Mouse (Mus musculus): ENCODE measurements at regions not wholly inside any gene's neighbourhood (a gene's known extent, or its start where the extent isn't known, plus 50 kb on each side); places are given as distances from the start of the nearest gene placed in this dataset.

GRCm38 (mm10) chr2:50945526-50945925, 203.4 kb downstream of the Rnd3 start:
- no peak for TF ChIP-seq CTCF (IDR thresholded peaks at IDR 0.05)
- Histone ChIP-seq H3K4me2 (ENCODE audit: low read depth, low read length, poor library complexity, severe bottlenecking) (no peak overlapping the region), H3K27ac (ENCODE audit: low read depth, low read length) (no peak overlapping the region), H3K9me3 (ENCODE audit: low read length) (no peaks in the 10 kb centered on the region), H3K27me3 (ENCODE audit: insufficient read depth, low read length) (no peaks in the 10 kb centered on the region), H3K4me3 (ENCODE audit: low read depth, low read length) (no peak overlapping the region), H3K9ac (replicated peaks; ENCODE audit: low read length, poor library complexity, severe bottlenecking) (no peak overlapping the region), H3K4me1 (ENCODE audit: insufficient read depth, low read length) (no peaks in the 10 kb centered on the region; the same call in 1 of the 2 replicates), H3K36me3 (ENCODE audit: insufficient read depth, low read length) (no peaks in the 10 kb centered on the region)
- 81% methylated on average over 4 of the region's 4 CpGs for WGBS
- DNase-seq (ENCODE audit: low spot score) (no peak), ATAC-seq (ENCODE audit: low FRiP score) (no peak)

GRCm38 (mm10) chr2:50943180-50943579, 205.7 kb downstream of the Rnd3 start:
- no peak overlapping the region for H3K4me3 ChIP-seq (ENCODE audit: low read depth, low read length)
- H3K9me3 ChIP-seq (ENCODE audit: low read length), result no peaks in the 10 kb centered on the region
- ATAC-seq (ENCODE audit: low FRiP score) (no peak), DNase-seq (ENCODE audit: low spot score) (no peak)
- H3K4me1 ChIP-seq (ENCODE audit: insufficient read depth, low read length), result no peaks in the 10 kb centered on the region; the same call in 1 of the 2 replicates
- H3K9ac ChIP-seq (replicated peaks; ENCODE audit: low read length, poor library complexity, severe bottlenecking), result no peak overlapping the region
- H3K4me2 ChIP-seq (ENCODE audit: low read depth, low read length, poor library complexity, severe bottlenecking), result no peak overlapping the region
- 93% methylated on average over 15 of the region's 15 CpGs for WGBS
- no peak overlapping the region for H3K27ac ChIP-seq (ENCODE audit: low read depth, low read length)
- TF ChIP-seq CTCF (IDR thresholded peaks at IDR 0.05), result no peak
- H3K27me3 ChIP-seq (ENCODE audit: insufficient read depth, low read length), result no peaks in the 10 kb centered on the region
- no peaks in the 10 kb centered on the region for H3K36me3 ChIP-seq (ENCODE audit: insufficient read depth, low read length)

GRCm38 (mm10) chr2:50942741-50943140, 206.2 kb downstream of the Rnd3 start:
- no peak for TF ChIP-seq CTCF (IDR thresholded peaks at IDR 0.05)

GRCm38 (mm10) chr2:50932936-50933335, 216.0 kb downstream of the Rnd3 start:
- Histone ChIP-seq H3K4me2 (ENCODE audit: low read depth, low read length, poor library complexity, severe bottlenecking) (no peak overlapping the region), H3K27ac (ENCODE audit: low read depth, low read length) (no peak overlapping the region), H3K9ac (replicated peaks; ENCODE audit: low read length, poor library complexity, severe bottlenecking) (no peak overlapping the region), H3K27me3 (ENCODE audit: insufficient read depth, low read length) (no peaks in the 10 kb centered on the region), H3K9me3 (ENCODE audit: low read length) (no peaks in the 10 kb centered on the region), H3K36me3 (ENCODE audit: insufficient read depth, low read length) (no peaks in the 10 kb centered on the region), H3K4me1 (ENCODE audit: insufficient read depth, low read length) (no peaks in the 10 kb centered on the region), H3K4me3 (ENCODE audit: low read depth, low read length) (no peak overlapping the region)
- no peak for TF ChIP-seq CTCF (IDR thresholded peaks at IDR 0.05)
- 64% methylated on average over 7 of the region's 7 CpGs for WGBS
- DNase-seq (ENCODE audit: low spot score), result no peak
- no peak for ATAC-seq (ENCODE audit: low FRiP score)

More at GRCm38 (mm10) chr2:50942741-50943140, 206.2 kb downstream of the Rnd3 start:
- no peak for ATAC-seq (ENCODE audit: low FRiP score)
- Histone ChIP-seq H3K36me3 (ENCODE audit: insufficient read depth, low read length) (no peaks in the 10 kb centered on the region), H3K9me3 (ENCODE audit: low read length) (no peaks in the 10 kb centered on the region), H3K4me2 (ENCODE audit: low read depth, low read length, poor library complexity, severe bottlenecking) (no peak overlapping the region), H3K9ac (replicated peaks; ENCODE audit: low read length, poor library complexity, severe bottlenecking) (no peak overlapping the region), H3K27ac (ENCODE audit: low read depth, low read length) (no peak overlapping the region), H3K4me3 (ENCODE audit: low read depth, low read length) (no peak overlapping the region), H3K4me1 (ENCODE audit: insufficient read depth, low read length) (no peaks in the 10 kb centered on the region; the same call in 1 of the 2 replicates), H3K27me3 (ENCODE audit: insufficient read depth, low read length) (no peaks in the 10 kb centered on the region)
- WGBS, result 74% methylated on average over 11 of the region's 11 CpGs
- no peak for DNase-seq (ENCODE audit: low spot score)

GRCm38 (mm10) chr2:50921002-50921401, 227.9 kb downstream of the Rnd3 start:
- Histone ChIP-seq H3K4me2 (ENCODE audit: low read depth, low read length, poor library complexity, severe bottlenecking) (no peak overlapping the region), H3K36me3 (ENCODE audit: insufficient read depth, low read length) (no peaks in the 10 kb centered on the region), H3K4me1 (ENCODE audit: insufficient read depth, low read length) (no peaks in the 10 kb centered on the region), H3K27ac (ENCODE audit: low read depth, low read length) (no peak overlapping the region), H3K27me3 (ENCODE audit: insufficient read depth, low read length) (no peaks in the 10 kb centered on the region), H3K9me3 (ENCODE audit: low read length) (no peaks in the 10 kb centered on the region), H3K4me3 (ENCODE audit: low read depth, low read length) (no peak overlapping the region), H3K9ac (replicated peaks; ENCODE audit: low read length, poor library complexity, severe bottlenecking) (no peak overlapping the region)
- ATAC-seq (ENCODE audit: low FRiP score) (no peak), DNase-seq (ENCODE audit: low spot score) (no peak)
- no peak for TF ChIP-seq CTCF (IDR thresholded peaks at IDR 0.05)

- no peak for TF ChIP-seq CTCF (IDR thresholded peaks at IDR 0.05)
- ATAC-seq (ENCODE audit: low FRiP score), result no peak
- Histone ChIP-seq H3K9ac (replicated peaks; ENCODE audit: low read length, poor library complexity, severe bottlenecking) (no peak overlapping the region), H3K4me2 (ENCODE audit: low read depth, low read length, poor library complexity, severe bottlenecking) (no peak overlapping the region), H3K27ac (ENCODE audit: low read depth, low read length) (peak overlapping the region; percentile 13; the same call in 1 of the 2 replicates), H3K4me3 (ENCODE audit: low read depth, low read length) (no peak overlapping the region), H3K36me3 (ENCODE audit: insufficient read depth, low read length) (no peaks in the 10 kb centered on the region), H3K4me1 (ENCODE audit: insufficient read depth, low read length) (no peaks in the 10 kb centered on the region), H3K27me3 (ENCODE audit: insufficient read depth, low read length) (no peaks in the 10 kb centered on the region), H3K9me3 (ENCODE audit: low read length) (no peaks in the 10 kb centered on the region)
- WGBS, result 45% methylated on average over 18 of the region's 18 CpGs
- peak; percentile 70 for DNase-seq (ENCODE audit: low spot score)
These were observed 232.3 kb downstream of the Rnd3 start for GRCm38 (mm10) chr2:50916323-50917221.

All from midbrain, postnatal 0 days (tissue).